Mouse (Mus musculus): Measurements from ENCODE around the gene Clasp1. TPM values are rescaled to one million over a fixed set of nuclear protein-coding genes. Genes with fewer than 3 reads are reported as not detected.

Clasp1 gene
- total and polyA plus RNA-seq, 2 experiments from 2014 or later: 106 to 366 TPM

DNA sequence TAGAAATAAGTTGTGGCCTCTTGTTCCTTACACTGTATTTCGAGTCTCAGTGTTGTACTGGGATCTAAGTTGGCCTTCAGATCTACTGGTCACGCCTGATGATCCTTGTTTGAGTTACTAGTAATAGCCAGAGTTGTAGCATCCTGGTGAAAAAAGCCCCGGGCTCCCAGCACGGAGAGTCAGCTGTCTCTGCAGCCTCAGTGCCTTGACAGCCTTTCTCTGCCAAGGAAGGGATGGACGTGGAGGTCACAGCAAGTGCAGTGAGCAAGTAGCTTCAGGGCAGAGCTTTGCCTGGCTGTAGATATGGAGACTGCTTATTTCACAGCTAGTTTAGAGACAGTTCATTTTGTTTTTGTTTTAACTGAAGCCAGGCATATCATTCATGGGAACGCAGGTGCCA lies 56.6 kb downstream of the Clasp1 start:
- TF ChIP-seq CTCF (IDR thresholded peaks at IDR 0.05; ENCODE audit: low read depth): no peak
- no peak for TF ChIP-seq EP300 (IDR thresholded peaks at IDR 0.05; ENCODE audit: low read depth)
- H3K4me2 ChIP-seq (ENCODE audit: low read depth, low read length): no peak overlapping the region
- WGBS: 55% methylated on average over 6 of the region's 6 CpGs
- H3K4me3 ChIP-seq (ENCODE audit: low read depth, low read length): no peak overlapping the region
- no peaks in the 10 kb centered on the region for H3K27me3 ChIP-seq (ENCODE audit: control insufficient read depth, insufficient read depth, low read length)
- no peaks in the 10 kb centered on the region for H3K9me3 ChIP-seq (replicated peaks; ENCODE audit: control insufficient read depth, low read length)
- H3K9ac ChIP-seq (replicated peaks; ENCODE audit: low read depth, low read length): no peak overlapping the region
- no peaks in the 10 kb centered on the region for H3K36me3 ChIP-seq (replicated peaks; ENCODE audit: control insufficient read depth, insufficient read depth, low read length)
- DNase-seq (ENCODE audit: low spot score) (no peak), ATAC-seq (ENCODE audit: insufficient read depth, low read depth) (no peak)
- H3K27ac ChIP-seq (ENCODE audit: low read depth): peak overlapping the region; percentile 51
- peaks cover 35% of the 10 kb centered on the region for H3K4me1 ChIP-seq (ENCODE audit: control insufficient read depth, insufficient read depth)

DNA sequence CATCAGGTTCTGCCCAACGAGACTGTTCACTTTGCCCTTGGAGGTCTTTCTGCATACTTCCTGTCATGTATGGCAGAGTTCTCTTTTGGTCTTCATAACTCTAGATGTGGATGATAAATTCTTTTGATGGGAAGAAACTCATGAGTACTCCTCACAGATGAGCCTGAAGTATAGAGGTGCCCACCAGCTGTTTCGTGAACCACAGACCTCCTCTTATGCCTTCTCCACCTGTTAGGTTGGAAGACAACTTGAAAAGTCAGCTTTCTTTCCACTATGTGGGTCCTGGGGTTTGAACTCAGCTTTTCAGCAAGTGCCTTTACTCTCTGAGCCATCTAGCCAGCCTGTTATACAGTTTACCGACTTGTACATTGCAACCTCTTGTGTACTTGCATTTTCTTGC lies 57.1 kb downstream of the Clasp1 start:
- DNase-seq (ENCODE audit: low spot score) (no peak), ATAC-seq (ENCODE audit: insufficient read depth, low read depth) (no peak)
- Histone ChIP-seq H3K9ac (replicated peaks; ENCODE audit: low read depth, low read length) (no peak overlapping the region), H3K27me3 (ENCODE audit: control insufficient read depth, insufficient read depth, low read length) (no peaks in the 10 kb centered on the region), H3K27ac (ENCODE audit: low read depth) (peak overlapping the region; percentile 51), H3K36me3 (replicated peaks; ENCODE audit: control insufficient read depth, insufficient read depth, low read length) (no peaks in the 10 kb centered on the region), H3K4me2 (ENCODE audit: low read depth, low read length) (no peak overlapping the region), H3K4me3 (ENCODE audit: low read depth, low read length) (no peak overlapping the region), H3K9me3 (replicated peaks; ENCODE audit: control insufficient read depth, low read length) (no peaks in the 10 kb centered on the region), H3K4me1 (ENCODE audit: control insufficient read depth, insufficient read depth) (peaks cover 35% of the 10 kb centered on the region)
- WGBS: 70% methylated on average over 3 of the region's 3 CpGs
- no peak for TF ChIP-seq CTCF (IDR thresholded peaks at IDR 0.05; ENCODE audit: low read depth)
- no peak for TF ChIP-seq EP300 (IDR thresholded peaks at IDR 0.05; ENCODE audit: low read depth)

DNA sequence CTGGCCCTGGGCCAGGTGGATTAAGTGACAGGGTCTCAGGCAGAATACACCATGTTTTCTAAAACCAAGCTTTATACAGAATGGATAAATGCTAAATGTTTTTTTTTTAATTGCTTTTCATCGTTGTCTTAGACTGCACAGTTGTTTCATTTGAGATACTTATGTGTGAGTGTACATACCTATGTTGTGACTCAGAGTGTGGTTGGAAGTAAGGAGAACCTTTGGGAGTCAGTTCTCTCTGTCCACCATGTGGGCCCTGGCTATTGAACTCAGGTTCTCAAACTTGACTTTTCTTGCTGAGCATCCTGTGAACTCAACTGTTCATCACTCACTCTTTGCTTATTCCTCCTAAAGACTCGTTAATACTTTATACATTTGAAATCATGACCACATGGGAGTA lies 58.3 kb downstream of the Clasp1 start:
- H3K9ac ChIP-seq (replicated peaks; ENCODE audit: low read depth, low read length): no peak overlapping the region
- no peak for ATAC-seq (ENCODE audit: insufficient read depth, low read depth)
- no peak overlapping the region for H3K4me3 ChIP-seq (ENCODE audit: low read depth, low read length)
- no peak overlapping the region for H3K27ac ChIP-seq (ENCODE audit: low read depth)
- H3K27me3 ChIP-seq (ENCODE audit: control insufficient read depth, insufficient read depth, low read length): no peaks in the 10 kb centered on the region
- H3K4me1 ChIP-seq (ENCODE audit: control insufficient read depth, insufficient read depth): peaks cover 35% of the 10 kb centered on the region
- H3K36me3 ChIP-seq (replicated peaks; ENCODE audit: control insufficient read depth, insufficient read depth, low read length): no peaks in the 10 kb centered on the region
- TF ChIP-seq EP300 (IDR thresholded peaks at IDR 0.05; ENCODE audit: low read depth) (no peak), CTCF (IDR thresholded peaks at IDR 0.05; ENCODE audit: low read depth) (no peak)
- H3K9me3 ChIP-seq (replicated peaks; ENCODE audit: control insufficient read depth, low read length): no peaks in the 10 kb centered on the region
- no peak overlapping the region for H3K4me2 ChIP-seq (ENCODE audit: low read depth, low read length)
- DNase-seq (ENCODE audit: low spot score): no peak
- 78% methylated on average over 2 of the region's 2 CpGs for WGBS

DNA sequence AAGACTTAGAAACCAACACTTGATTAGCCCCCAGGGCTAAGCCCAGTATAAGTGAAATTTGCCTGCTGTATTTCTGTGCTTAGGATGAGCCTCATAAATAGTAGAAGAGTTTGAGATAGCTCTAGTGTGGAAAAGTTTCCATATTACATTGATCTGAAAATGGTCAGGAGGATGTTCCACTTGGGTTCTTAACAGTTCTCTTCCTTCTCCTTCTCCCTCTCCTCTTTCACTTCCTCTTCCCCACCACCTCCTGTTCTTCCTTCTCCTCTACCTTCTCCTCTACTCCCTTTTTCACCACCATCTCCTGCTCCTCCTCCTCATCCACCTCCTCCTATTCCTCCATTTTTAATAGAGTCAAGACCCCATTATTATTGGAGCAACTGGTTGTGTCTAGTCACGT lies 59.4 kb downstream of the Clasp1 start:
- TF ChIP-seq CTCF (IDR thresholded peaks at IDR 0.05; ENCODE audit: low read depth) (no peak), EP300 (IDR thresholded peaks at IDR 0.05; ENCODE audit: low read depth) (no peak)
- peaks cover 39% of the 10 kb centered on the region for H3K4me1 ChIP-seq (ENCODE audit: control insufficient read depth, insufficient read depth)
- no peaks in the 10 kb centered on the region for H3K36me3 ChIP-seq (replicated peaks; ENCODE audit: control insufficient read depth, insufficient read depth, low read length)
- WGBS: 80% methylated on average over 1 of the region's 1 CpGs
- H3K27me3 ChIP-seq (ENCODE audit: control insufficient read depth, insufficient read depth, low read length): no peaks in the 10 kb centered on the region
- ATAC-seq (ENCODE audit: insufficient read depth, low read depth) (no peak), DNase-seq (ENCODE audit: low spot score) (no peak)
- H3K4me2 ChIP-seq (ENCODE audit: low read depth, low read length): no peak overlapping the region
- H3K27ac ChIP-seq (ENCODE audit: low read depth): no peak overlapping the region
- H3K4me3 ChIP-seq (ENCODE audit: low read depth, low read length): no peak overlapping the region
- H3K9me3 ChIP-seq (replicated peaks; ENCODE audit: control insufficient read depth, low read length): no peaks in the 10 kb centered on the region
- no peak overlapping the region for H3K9ac ChIP-seq (replicated peaks; ENCODE audit: low read depth, low read length)

DNA sequence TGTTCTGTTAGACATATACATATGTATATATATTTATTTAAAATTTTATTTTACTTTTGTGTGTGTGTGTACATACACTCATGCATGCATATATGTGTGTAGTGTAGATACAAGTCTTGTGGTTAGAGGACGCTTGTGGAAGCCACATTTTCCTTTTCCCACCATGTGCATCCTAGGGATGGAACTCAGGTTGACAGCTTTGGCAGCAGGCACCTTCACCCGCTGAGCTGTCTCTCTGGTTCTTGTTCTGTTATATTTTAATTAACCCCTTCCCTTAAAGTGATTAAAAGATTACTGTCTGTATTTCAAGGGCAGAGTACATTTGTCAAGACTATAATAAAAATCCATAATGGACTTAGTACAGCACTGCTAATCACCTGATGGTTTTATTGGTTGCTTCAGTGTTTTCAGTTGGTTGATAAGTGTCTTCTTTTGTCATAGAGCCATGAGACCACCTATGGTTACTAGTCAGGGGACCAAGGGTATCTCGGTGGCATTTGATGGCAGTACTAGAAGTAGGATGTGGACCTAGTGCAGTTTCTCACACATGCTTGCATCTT lies 62.1 kb downstream of the Clasp1 start:
- H3K4me1 ChIP-seq (ENCODE audit: control insufficient read depth, insufficient read depth): peaks cover 23% of the 10 kb centered on the region
- no peak overlapping the region for H3K27ac ChIP-seq (ENCODE audit: low read depth)
- ATAC-seq (ENCODE audit: insufficient read depth, low read depth) (no peak), DNase-seq (ENCODE audit: low spot score) (no peak)
- no peak overlapping the region for H3K4me3 ChIP-seq (ENCODE audit: low read depth, low read length)
- TF ChIP-seq CTCF (IDR thresholded peaks at IDR 0.05; ENCODE audit: low read depth) (no peak), EP300 (IDR thresholded peaks at IDR 0.05; ENCODE audit: low read depth) (no peak)
- H3K9me3 ChIP-seq (replicated peaks; ENCODE audit: control insufficient read depth, low read length): no peaks in the 10 kb centered on the region
- 89% methylated on average over 3 of the region's 3 CpGs for WGBS
- no peaks in the 10 kb centered on the region for H3K27me3 ChIP-seq (ENCODE audit: control insufficient read depth, insufficient read depth, low read length)
- no peaks in the 10 kb centered on the region for H3K36me3 ChIP-seq (replicated peaks; ENCODE audit: control insufficient read depth, insufficient read depth, low read length)
- no peak overlapping the region for H3K4me2 ChIP-seq (ENCODE audit: low read depth, low read length)
- H3K9ac ChIP-seq (replicated peaks; ENCODE audit: low read depth, low read length): no peak overlapping the region

DNA sequence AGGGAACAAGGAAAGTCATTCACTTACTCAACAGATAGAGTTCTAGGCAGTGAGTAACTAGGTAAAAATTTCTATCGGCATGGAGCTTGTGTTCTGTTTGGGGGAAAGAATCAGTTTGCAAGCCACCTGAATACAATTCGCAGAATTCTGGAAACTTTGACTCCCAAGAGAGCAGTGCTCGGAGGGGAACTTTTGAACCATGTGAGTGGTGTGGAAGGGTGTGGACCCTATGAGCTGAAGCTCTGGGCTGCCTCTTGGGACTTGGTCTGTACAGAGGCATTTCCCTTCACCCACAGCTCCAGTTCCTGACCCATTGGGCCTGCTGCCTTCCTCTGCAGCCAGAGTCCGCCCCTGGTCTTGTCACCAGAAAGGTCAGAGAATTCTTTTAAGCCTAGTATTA lies 64.7 kb downstream of the Clasp1 start:
- TF ChIP-seq EP300 (IDR thresholded peaks at IDR 0.05; ENCODE audit: low read depth) (no peak), CTCF (IDR thresholded peaks at IDR 0.05; ENCODE audit: low read depth) (no peak)

More for the DNA sequence above, 64.7 kb downstream of the Clasp1 start:
- Histone ChIP-seq H3K36me3 (replicated peaks; ENCODE audit: control insufficient read depth, insufficient read depth, low read length) (no peaks in the 10 kb centered on the region), H3K9me3 (replicated peaks; ENCODE audit: control insufficient read depth, low read length) (no peaks in the 10 kb centered on the region), H3K27ac (ENCODE audit: low read depth) (no peak overlapping the region), H3K4me3 (ENCODE audit: low read depth, low read length) (no peak overlapping the region), H3K27me3 (ENCODE audit: control insufficient read depth, insufficient read depth, low read length) (no peaks in the 10 kb centered on the region), H3K4me2 (ENCODE audit: low read depth, low read length) (no peak overlapping the region), H3K9ac (replicated peaks; ENCODE audit: low read depth, low read length) (no peak overlapping the region), H3K4me1 (ENCODE audit: control insufficient read depth, insufficient read depth) (peaks cover 21% of the 10 kb centered on the region)
- ATAC-seq (ENCODE audit: insufficient read depth, low read depth) (no peak), DNase-seq (ENCODE audit: low spot score) (no peak)
- WGBS: 70% methylated on average over 4 of the region's 4 CpGs

Measured in heart, postnatal 0 days (tissue).